10 mouse cellular contexts compared by ENCODE assay signal in the genomic region with DNA sequence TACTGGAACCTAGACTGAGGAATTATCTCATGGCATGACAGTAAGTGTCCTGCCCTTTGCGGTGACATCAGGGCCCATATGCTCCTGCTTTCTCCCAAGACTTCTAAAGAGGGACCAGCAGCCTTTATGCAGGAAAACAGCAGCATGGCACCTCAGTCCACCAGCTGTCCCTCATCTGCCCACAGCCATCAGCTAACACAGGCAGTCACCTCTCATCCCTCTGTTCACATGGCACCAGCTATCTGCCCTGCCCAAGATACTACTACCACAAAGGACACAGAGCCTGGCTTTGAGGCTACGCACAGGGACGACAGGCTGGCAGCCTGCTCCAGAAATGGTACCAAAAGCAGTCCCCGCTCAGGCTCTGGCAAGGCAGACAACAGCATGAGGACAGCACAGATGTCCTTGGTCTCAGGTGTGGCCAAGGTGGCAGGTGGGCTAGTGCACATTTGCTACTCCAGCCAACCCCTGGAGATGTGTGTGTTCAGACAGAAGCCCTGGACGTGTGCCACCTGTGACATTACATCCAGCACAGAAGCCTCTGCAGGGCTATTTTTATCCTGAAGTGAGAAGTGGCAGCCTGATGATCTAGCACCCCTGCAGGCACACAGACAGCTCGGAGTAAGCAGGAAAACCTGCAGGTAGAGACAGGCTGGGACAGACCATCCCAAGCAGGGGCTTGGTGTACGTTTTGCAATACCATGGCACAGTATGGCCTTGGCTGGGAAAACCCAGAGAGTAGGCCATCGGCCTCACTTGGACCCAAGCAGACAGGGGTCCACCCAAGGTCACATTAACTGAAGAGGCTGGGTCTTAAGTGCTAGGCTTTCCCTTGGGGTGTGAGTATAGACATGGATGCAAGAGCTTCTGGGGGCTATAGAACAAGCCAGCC.
DNase-seq lines count a peak whose midpoint lies in the region; ATAC-seq lines count a peak whose summit lies in the region.
"Had no signal": no experiment of that assay in that cellular context is flagged by ENCODE, and none has a peak within 500 bp of the region (broad histone marks: within the 10 kb centered on the region; RNA-seq: fewer than 3 reads in every experiment).

No protein-coding gene starts in this region.

- no peaks in the 10 kb centered on the region; the same call in 1 of the 2 replicates for H3K4me1 ChIP-seq in limb, embryonic 15.5 days
- peaks cover 26% of the 10 kb centered on the region for H3K4me1 ChIP-seq in limb, embryonic 10.5 days
- 0 out of 2 replicates have a peak, but pooled peaks cover 6% of the 10 kb centered on the region for H3K4me1 ChIP-seq in neural tube, embryonic 12.5 days

- no peak overlapping the region for H3K4me3 ChIP-seq in limb, embryonic 15.5 days
- H3K4me3 ChIP-seq in limb, embryonic 10.5 days: no peak overlapping the region
- H3K4me3 ChIP-seq in neural tube, embryonic 12.5 days: no peak overlapping the region
- H3K4me3 ChIP-seq: liver, embryonic 13.5 days had no signal

- no peak overlapping the region for H3K4me2 ChIP-seq in limb, embryonic 15.5 days
- H3K4me2 ChIP-seq in neural tube, embryonic 12.5 days (replicated peaks): no peak overlapping the region
- H3K4me2 ChIP-seq: liver, embryonic 13.5 days had no signal

- DNase-seq in limb, embryonic 10.5 days (ENCODE audit: low spot score): no peak
- peak; percentile 72 for DNase-seq in cerebellum, adult 9-10 months
- peak; percentile 60 for DNase-seq in gastrocnemius, postnatal 14 days
- DNase-seq in kidney, postnatal 4 days: no peak
- DNase-seq in urinary bladder, postnatal 4 days (ENCODE audit: low spot score in 2 of 2): no peak
- DNase-seq: embryo, embryonic 11 days; liver, embryonic 13.5 days; right cerebral cortex, postnatal 4 days had no signal

- peaks cover 2% of the 10 kb centered on the region for H3K36me3 ChIP-seq in limb, embryonic 15.5 days
- peaks cover 48% of the 10 kb centered on the region for H3K36me3 ChIP-seq in limb, embryonic 10.5 days
- H3K36me3 ChIP-seq in neural tube, embryonic 12.5 days: no peaks in the 10 kb centered on the region

- H3K27me3 ChIP-seq in limb, embryonic 15.5 days: no peaks in the 10 kb centered on the region
- H3K27me3 ChIP-seq in limb, embryonic 10.5 days (ENCODE audit: low read depth, poor library complexity, severe bottlenecking): no peaks in the 10 kb centered on the region
- H3K27me3 ChIP-seq in neural tube, embryonic 12.5 days (replicated peaks): no peaks in the 10 kb centered on the region
- H3K27me3 ChIP-seq: liver, embryonic 13.5 days had no signal

- 0 out of 2 replicates have a peak overlapping the region, but pooled peaks have one; percentile 1 for H3K27ac ChIP-seq in limb, embryonic 15.5 days
- no peak overlapping the region for H3K27ac ChIP-seq in limb, embryonic 10.5 days
- H3K27ac ChIP-seq in neural tube, embryonic 12.5 days: 0 out of 2 replicates have a peak overlapping the region, but pooled peaks have one; percentile 28
- H3K27ac ChIP-seq: liver, embryonic 13.5 days had no signal

- no peak overlapping the region for H3K9ac ChIP-seq in limb, embryonic 15.5 days
- H3K9ac ChIP-seq in neural tube, embryonic 12.5 days: no peak overlapping the region
- H3K9ac ChIP-seq: liver, embryonic 13.5 days had no signal

- ATAC-seq in limb, embryonic 15.5 days (ENCODE audit: insufficient number of reproducible peaks, low FRiP score, low TSS enrichment, low read depth): no peak
- ATAC-seq in neural tube, embryonic 12.5 days (ENCODE audit: low FRiP score, low read depth): no peak

- intact Hi-C loops in gastrocnemius, postnatal 14 days (cut with DNase I; ENCODE audit: low total_unique reads): loop anchor here (5.0 kb wide), 1 partner anchor 94 kb away; no protein-coding TSS in a partner anchor

- no peaks in the 10 kb centered on the region for H3K9me3 ChIP-seq in limb, embryonic 15.5 days
- no peaks in the 10 kb centered on the region for H3K9me3 ChIP-seq in limb, embryonic 10.5 days (replicated peaks)
- H3K9me3 ChIP-seq in neural tube, embryonic 12.5 days: no peaks in the 10 kb centered on the region
- H3K9me3 ChIP-seq: liver, embryonic 13.5 days had no signal

- 77% methylated on average over 8 of the region's 8 CpGs for WGBS in limb, embryonic 15.5 days
- 91% methylated on average over 8 of the region's 8 CpGs for WGBS in limb, embryonic 10.5 days
- WGBS in neural tube, embryonic 12.5 days: 89% methylated on average over 8 of the region's 8 CpGs

Comparison
In these comparisons a context has a peak if more than half of its experiments do, and no peak if none do; other contexts are left out.
1. DNase-seq: peak in cerebellum, adult 9-10 months (single experiment) and gastrocnemius, postnatal 14 days (single experiment); none in limb, embryonic 10.5 days (single experiment), kidney, postnatal 4 days (0 of 2) and urinary bladder, postnatal 4 days (0 of 2).